Mouse (Mus musculus) heart, postnatal 0 days (tissue): ENCODE measurements around the gene Clic4. TPM values are rescaled to one million over a fixed set of nuclear protein-coding genes. Genes with fewer than 3 reads are reported as not detected.

ENCODE experiments used
- ATAC-seq: fragments of 200-750 bp; cut with Nextera tagmentation; 2 replicates; pipeline ENCODE4 v1.8.0; 2017; ENCODE audit warnings: low read depth, moderate number of reproducible peaks, moderate library complexity; ENCODE audit not compliant: insufficient read depth
- DNase-seq: peaks from one replicate; pipeline ENCODE4 v3.0.0-alpha.2; 2016; ENCODE audit warnings: low spot score
- H3K27ac ChIP-seq: fragments of 300-500 bp; sonication (generic); 2 replicates; pipeline ENCODE4 v1.5.1; 2014; ENCODE audit warnings: low read depth, mild to moderate bottlenecking
- H3K27me3 ChIP-seq: fragments of 300-500 bp; sonication (generic); 2 replicates; pipeline ENCODE4 v1.6.1; 2014; ENCODE audit warnings: low read length, mixed read lengths; ENCODE audit not compliant: control insufficient read depth, insufficient read depth
- H3K36me3 ChIP-seq: fragments of 300-500 bp; sonication (generic); replicated peaks from 2 replicates; pipeline ENCODE4 v1.6.1; 2014; ENCODE audit warnings: low read length, mixed read lengths; ENCODE audit not compliant: control insufficient read depth, insufficient read depth
- H3K4me1 ChIP-seq: fragments of 300-500 bp; sonication (generic); 2 replicates; pipeline ENCODE4 v1.6.1; 2014; ENCODE audit warnings: antibody characterized with exemption; ENCODE audit not compliant: control insufficient read depth, insufficient read depth
- H3K4me2 ChIP-seq: fragments of 300-500 bp; sonication (generic); 2 replicates; pipeline ENCODE4 v1.6.1; 2014; ENCODE audit warnings: low read depth, mild to moderate bottlenecking, low read length, moderate library complexity
- H3K4me3 ChIP-seq: fragments of 300-500 bp; sonication (generic); 2 replicates; pipeline ENCODE4 v1.5.1; 2014; ENCODE audit warnings: low read depth, low read length
- H3K9ac ChIP-seq: fragments of 300-500 bp; sonication (generic); replicated peaks from 2 replicates; pipeline ENCODE4 v1.6.1; 2014; ENCODE audit warnings: low read depth, low read length, mixed read lengths
- H3K9me3 ChIP-seq: fragments of 300-500 bp; sonication (generic); replicated peaks from 2 replicates; pipeline ENCODE4 v1.6.1; 2016; ENCODE audit warnings: low read length; ENCODE audit not compliant: control insufficient read depth
- CTCF ChIP-seq: IDR thresholded peaks from 2 replicates; pipeline ENCODE4 v1.5.1; 2016; ENCODE audit warnings: antibody characterized with exemption, control low read depth, low read depth
- EP300 ChIP-seq: IDR thresholded peaks from 2 replicates; pipeline ENCODE4 v1.6.1; 2016; ENCODE audit warnings: antibody characterized with exemption, low read depth
- WGBS: fragments of 180-500 bp; shearing (Covaris S2); extraction: QIAGEN DNeasy Blood & Tissue Kit; methylation state at CpG from one replicate; pipeline ENCODE4 v1.1.7; 2014; 5-methylcytosine and 5-hydroxymethylcytosine counted together
- polyA plus RNA-seq: library from polyadenylated mRNA; unstranded; fragments of >200 nt; fragmentation: Nextera tagmentation; extraction: Ambion mirVana; gene quantifications from 2 replicates; pipeline ENCODE4 v1.2.1, GENCODE M21; 2015
- total RNA-seq: library from RNA; depleted of rRNA; stranded (reverse); fragments of >200 nt; gene quantifications from 2 replicates; pipeline ENCODE4 v1.2.3, GENCODE M21; 2014; ENCODE audit warnings: low replicate concordance; rRNA removed

Gene Clic4
- total RNA-seq = 239 and 307 TPM in 2 replicates
- polyA plus RNA-seq = 213 and 235 TPM in 2 replicates

DNA sequence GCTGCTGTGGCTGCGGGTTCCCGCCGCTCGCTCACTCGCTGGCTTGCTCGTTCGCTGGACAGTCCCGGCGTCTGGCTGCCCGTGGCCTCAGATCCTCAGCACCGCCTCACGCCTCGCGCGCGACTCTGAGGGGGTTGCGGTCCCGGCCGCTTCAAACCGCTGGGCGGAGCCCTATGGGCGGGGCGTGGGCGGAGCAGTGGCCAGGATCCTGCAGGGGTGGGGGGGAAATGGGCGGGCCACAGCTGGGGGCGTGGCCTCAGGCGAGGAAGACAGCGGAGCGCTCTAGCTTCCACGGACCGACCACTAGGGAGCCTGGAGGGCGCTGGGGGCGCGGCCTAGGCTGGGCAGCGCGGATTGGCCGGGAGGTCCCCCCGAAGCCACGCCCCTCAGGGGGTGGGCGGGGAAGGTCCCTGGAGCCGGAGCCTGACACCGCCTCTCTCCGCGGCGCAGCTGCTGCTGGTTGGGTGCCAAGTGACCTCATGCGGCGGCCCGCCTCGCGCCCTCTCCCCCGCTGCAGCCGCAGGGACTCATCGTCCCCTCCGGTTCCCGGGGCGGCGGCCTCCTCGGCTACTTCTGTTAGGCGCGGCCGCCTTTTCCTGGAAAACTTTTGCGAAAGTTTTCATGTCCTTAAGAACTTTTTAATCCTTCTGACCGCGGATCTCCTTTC lies at the start of gene Clic4:
Clic4 (minus strand) TSS at position 175 of the 667 bp plus-strand sequence.
- DNase-seq (peak; percentile 99), ATAC-seq (peak; percentile 97)
- peak; percentile 89 for TF ChIP-seq EP300
- TF ChIP-seq CTCF = peak; percentile 37
- Histone ChIP-seq H3K27ac (peak within 1 kb of the TSS; percentile 99), H3K27me3 (no peaks in the 10 kb centered on the region), H3K4me1 (peaks cover 38% of the 10 kb centered on the region), H3K9ac (peak within 1 kb of the TSS; percentile 98), H3K4me2 (peak within 1 kb of the TSS; percentile 78), H3K4me3 (peak within 1 kb of the TSS; percentile 96), H3K9me3 (no peaks in the 10 kb centered on the region), H3K36me3 (no peaks in the 10 kb centered on the region)
- WGBS = under 1% methylated on average over 51 of the region's 64 CpGs

GRCm38 (mm10) chr4:135317966-135318365 lies 45.4 kb upstream of the Clic4 start:
- no peaks in the 10 kb centered on the region for H3K27me3 ChIP-seq
- H3K9ac ChIP-seq = no peak overlapping the region
- ATAC-seq (peak; percentile 50), DNase-seq (peak; percentile 79)
- no peak for TF ChIP-seq EP300
- peak; percentile 99 for TF ChIP-seq CTCF
- H3K36me3 ChIP-seq = peaks cover 51% of the 10 kb centered on the region
- H3K9me3 ChIP-seq = no peaks in the 10 kb centered on the region
- no peak overlapping the region for H3K4me3 ChIP-seq
- peak overlapping the region; percentile 46 for H3K27ac ChIP-seq
- 10% methylated on average over 2 of the region's 2 CpGs for WGBS
- no peak overlapping the region for H3K4me2 ChIP-seq
- H3K4me1 ChIP-seq = peaks cover 16% of the 10 kb centered on the region

DNA sequence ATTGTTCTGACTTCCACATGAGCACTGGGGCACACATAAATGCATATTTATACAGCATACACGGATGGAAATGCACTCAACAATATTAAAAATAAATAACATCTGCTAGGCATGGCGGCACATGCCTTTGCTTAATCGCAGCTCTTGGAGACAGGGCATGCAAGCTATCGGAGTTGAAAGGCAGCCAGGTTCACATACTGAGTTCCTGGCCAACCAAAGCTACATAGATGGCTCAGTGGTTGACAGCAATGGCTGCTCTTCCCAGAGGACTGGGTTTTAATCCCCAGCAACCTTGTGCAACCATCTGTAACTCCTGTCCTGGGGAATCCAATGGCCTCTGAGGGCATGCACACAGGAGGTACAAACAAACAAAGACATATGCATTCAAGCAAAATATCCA lies 44.9 kb upstream of the Clic4 start:
- ATAC-seq (no peak), DNase-seq (peak; percentile 43)
- Histone ChIP-seq H3K9ac (no peak overlapping the region), H3K9me3 (no peaks in the 10 kb centered on the region), H3K27me3 (no peaks in the 10 kb centered on the region), H3K4me2 (no peak overlapping the region), H3K27ac (peak overlapping the region; percentile 46), H3K4me3 (no peak overlapping the region), H3K4me1 (peaks cover 18% of the 10 kb centered on the region), H3K36me3 (peaks cover 47% of the 10 kb centered on the region)
- WGBS = 37% methylated on average over 4 of the region's 4 CpGs
- no peak for TF ChIP-seq EP300
- TF ChIP-seq CTCF = no peak

DNA sequence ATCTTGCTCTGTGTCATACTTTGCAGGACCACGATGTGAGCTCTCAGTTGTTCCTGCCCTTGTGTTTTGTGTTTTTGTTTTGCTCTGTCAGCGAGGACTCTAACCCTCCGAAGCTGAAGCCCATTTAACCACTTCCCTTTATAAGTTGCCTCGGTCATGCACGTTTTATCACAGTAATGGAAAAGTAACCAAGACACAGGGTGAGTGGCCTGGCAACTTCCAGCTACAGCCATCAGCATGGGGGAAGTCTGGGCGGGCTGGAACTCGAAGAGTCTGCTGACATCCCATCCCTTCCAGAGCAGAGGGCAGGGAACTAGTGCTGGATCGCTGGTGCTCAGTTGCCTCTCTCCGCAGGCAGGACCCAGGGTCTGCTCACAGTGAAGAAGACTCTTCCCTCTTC lies 42.7 kb upstream of the Clic4 start:
- no peak overlapping the region for H3K4me3 ChIP-seq
- ATAC-seq = no peak
- no peak overlapping the region for H3K9ac ChIP-seq
- H3K36me3 ChIP-seq = peaks cover 25% of the 10 kb centered on the region
- DNase-seq = no peak
- no peak overlapping the region for H3K4me2 ChIP-seq
- WGBS = 96% methylated on average over 9 of the region's 9 CpGs
- H3K27ac ChIP-seq = peak overlapping the region; percentile 95
- no peaks in the 10 kb centered on the region for H3K27me3 ChIP-seq
- H3K4me1 ChIP-seq = peaks cover 23% of the 10 kb centered on the region
- no peak for TF ChIP-seq EP300
- no peak for TF ChIP-seq CTCF
- H3K9me3 ChIP-seq = no peaks in the 10 kb centered on the region

GRCm38 (mm10) chr4:135314419-135314832 lies 41.8 kb upstream of the Clic4 start:
- Histone ChIP-seq H3K27me3 (no peaks in the 10 kb centered on the region), H3K36me3 (peaks cover 16% of the 10 kb centered on the region), H3K4me2 (peak overlapping the region; percentile 43), H3K4me3 (no peak overlapping the region), H3K4me1 (peaks cover 29% of the 10 kb centered on the region), H3K9me3 (no peaks in the 10 kb centered on the region), H3K9ac (no peak overlapping the region), H3K27ac (peak overlapping the region; percentile 95)
- TF ChIP-seq EP300 (no peak), CTCF (no peak)
- DNase-seq (no peak), ATAC-seq (no peak)
- 26% methylated on average over 11 of the region's 11 CpGs for WGBS
